Comparison of ENCODE assay signal across 5 mouse cellular contexts in the genomic region with DNA sequence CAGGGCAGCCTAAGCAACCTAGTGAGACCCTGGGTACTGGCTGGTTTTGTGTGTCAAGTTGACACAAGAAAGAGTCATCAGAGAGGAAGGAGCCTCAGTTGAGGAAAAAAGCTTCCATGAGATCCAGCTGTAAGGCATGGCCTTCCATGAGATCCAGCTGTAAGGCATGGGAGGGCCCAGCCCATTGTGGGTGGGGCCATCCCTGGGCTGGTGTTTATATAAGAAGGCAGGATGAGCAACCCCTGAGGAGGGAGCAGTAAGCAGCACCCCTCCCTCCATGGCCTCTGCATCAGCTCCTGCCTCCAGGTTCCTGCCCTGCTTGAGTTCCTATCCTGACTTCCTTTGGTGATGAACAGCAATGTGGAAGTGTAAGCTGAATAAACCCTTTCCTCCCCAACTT.
DNase-seq lines count a peak whose midpoint lies in the region.

No protein-coding gene starts in this region.

- DNase-seq in 3134 (ENCODE audit: extremely low read depth, insufficient read length, low spot score): peak; percentile 60
- peak; percentile 53 for DNase-seq in 3T3-L1 (ENCODE audit: low read depth, low spot score)
- peak; percentile 56 for DNase-seq in NIH3T3 (ENCODE audit: low read depth)
- DNase-seq in R1 (ENCODE audit: low read depth, low spot score): peak; percentile 64
- peak; percentile 45 for DNase-seq in ZHBTc4 (ENCODE audit: low read depth, low spot score)

Comparison
In these comparisons a context has a peak if more than half of its experiments do, and no peak if none do; other contexts are left out.
1. Peak in every context shown above with its lines: DNase-seq.